Mouse (Mus musculus) embryonic facial prominence, embryonic 11.5 days (tissue): Measurements from ENCODE around the gene Zfp36l2. TPM values are rescaled to one million over a fixed set of nuclear protein-coding genes. Genes with fewer than 3 reads are reported as not detected.

Source experiments
- ATAC-seq: fragments of 200-750 bp; cut with Nextera tagmentation; replicated peaks from 2 replicates; pipeline ENCODE4 v1.8.0; 2017; ENCODE audit warnings: low read depth; ENCODE audit not compliant: insufficient number of reproducible peaks, low FRiP score, low TSS enrichment
- DNase-seq: peaks from one replicate; pipeline ENCODE4 v3.0.0-alpha.2; 2015; ENCODE audit warnings: low spot score
- H3K27ac ChIP-seq: fragments of 300-500 bp; sonication (generic); replicated peaks from 2 replicates; pipeline ENCODE4 v1.5.1; 2014; ENCODE audit warnings: mild to moderate bottlenecking, low read depth, low read length, control low read depth
- H3K27me3 ChIP-seq: fragments of 300-500 bp; sonication (generic); 2 replicates; pipeline ENCODE4 v1.6.1; 2014; ENCODE audit warnings: mild to moderate bottlenecking, low read length, moderate library complexity, mixed read lengths; ENCODE audit not compliant: control insufficient read depth, insufficient read depth
- H3K36me3 ChIP-seq: fragments of 300-500 bp; sonication (generic); replicated peaks from 2 replicates; pipeline ENCODE4 v1.6.1; 2014; ENCODE audit warnings: low read depth, mild to moderate bottlenecking, low read length, moderate library complexity, mixed read lengths; ENCODE audit not compliant: control insufficient read depth, insufficient read depth
- H3K4me1 ChIP-seq: fragments of 300-500 bp; sonication (generic); 2 replicates; pipeline ENCODE4 v1.6.1; 2014; ENCODE audit warnings: low read length, mixed read lengths; ENCODE audit not compliant: control insufficient read depth, insufficient read depth
- H3K4me2 ChIP-seq: fragments of 300-500 bp; sonication (generic); 2 replicates; pipeline ENCODE4 v1.6.1; 2014; ENCODE audit warnings: low read depth, mild to moderate bottlenecking, control low read depth, low read length, moderate library complexity
- H3K4me3 ChIP-seq: fragments of 300-500 bp; sonication (generic); 2 replicates; pipeline ENCODE4 v1.5.1; 2014; ENCODE audit warnings: low read depth, low read length, control low read depth
- H3K9ac ChIP-seq: fragments of 300-500 bp; sonication (generic); replicated peaks from 2 replicates; pipeline ENCODE4 v1.6.1; 2014; ENCODE audit warnings: mild to moderate bottlenecking, control low read depth, low read length
- H3K9me3 ChIP-seq: fragments of 300-500 bp; sonication (generic); replicated peaks from 2 replicates; pipeline ENCODE4 v1.6.1; 2016; ENCODE audit warnings: mild to moderate bottlenecking, low read length, inconsistent platforms, mixed read lengths; ENCODE audit not compliant: control insufficient read depth
- WGBS: fragments of 180-500 bp; shearing (Covaris S2); extraction: QIAGEN DNeasy Blood & Tissue Kit; methylation state at CpG from one replicate; pipeline ENCODE4 v1.1.7; 2014; 5-methylcytosine and 5-hydroxymethylcytosine counted together
- polyA plus RNA-seq: library from polyadenylated mRNA; unstranded; fragments of >200 nt; fragmentation: Nextera tagmentation; extraction: Ambion mirVana; gene quantifications from 2 replicates; pipeline ENCODE4 v1.2.1, GENCODE M21; 2014

Gene Zfp36l2
- polyA plus RNA-seq, 1 experiment from 2014 or later, result 22.8 TPM

- no peak for DNase-seq
- 79% methylated on average over 4 of the region's 4 CpGs for WGBS
- Histone ChIP-seq H3K4me3 (no peak overlapping the region), H3K9me3 (no peaks in the 10 kb centered on the region), H3K9ac (no peak overlapping the region), H3K27me3 (no peaks in the 10 kb centered on the region), H3K4me2 (no peak overlapping the region), H3K4me1 (no peaks in the 10 kb centered on the region), H3K36me3 (no peaks in the 10 kb centered on the region), H3K27ac (no peak overlapping the region)
- ATAC-seq, result no peak
Observed at GRCm38 (mm10) chr17:84136217-84136616, 51.5 kb downstream of the Zfp36l2 start.

GRCm38 (mm10) chr17:84135243-84135642, 52.5 kb downstream of the Zfp36l2 start:
- WGBS, result 75% methylated on average over 7 of the region's 7 CpGs

More at GRCm38 (mm10) chr17:84135243-84135642, 52.5 kb downstream of the Zfp36l2 start:
- no peaks in the 10 kb centered on the region for H3K4me1 ChIP-seq
- no peaks in the 10 kb centered on the region for H3K27me3 ChIP-seq
- H3K4me2 ChIP-seq, result no peak overlapping the region
- H3K9ac ChIP-seq, result no peak overlapping the region
- H3K36me3 ChIP-seq, result no peaks in the 10 kb centered on the region
- no peak overlapping the region for H3K27ac ChIP-seq
- H3K9me3 ChIP-seq, result no peaks in the 10 kb centered on the region
- DNase-seq (no peak), ATAC-seq (no peak)
- H3K4me3 ChIP-seq, result no peak overlapping the region
